Mouse (Mus musculus): ENCODE data around the gene Foxj1. TPM values are rescaled to one million over a fixed set of nuclear protein-coding genes. Genes with fewer than 3 reads are reported as not detected.

The Foxj1 gene
- polyA plus RNA-seq, 1 experiment from 2014 or later = 0.07 TPM

DNA sequence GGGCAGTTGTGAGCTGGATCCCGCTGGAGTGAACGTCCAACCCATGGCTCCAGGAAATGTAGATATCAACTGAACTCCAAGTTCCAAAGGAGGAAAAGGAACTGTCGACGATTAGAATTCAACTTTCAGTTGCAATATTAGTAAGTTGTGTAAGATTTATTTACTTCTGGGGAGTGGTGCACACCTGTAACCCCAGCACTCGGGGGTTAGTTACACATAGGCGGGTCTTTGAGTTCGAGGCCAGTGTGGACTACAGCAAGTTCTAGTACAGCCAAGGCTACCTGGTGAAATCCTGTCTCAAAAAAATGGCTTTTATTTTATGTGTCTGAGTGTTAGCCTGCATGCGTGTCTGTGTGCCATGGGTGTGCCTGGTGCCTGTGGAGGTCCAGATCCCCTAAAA, 18.3 kb upstream of the Foxj1 start:
- Histone ChIP-seq H3K27ac (ENCODE audit: low read depth) (no peak overlapping the region), H3K27me3 (ENCODE audit: insufficient read depth, low read length) (no peaks in the 10 kb centered on the region), H3K4me3 (ENCODE audit: low read depth, low read length) (no peak overlapping the region), H3K4me2 (ENCODE audit: low read depth, low read length) (no peak overlapping the region), H3K36me3 (replicated peaks; ENCODE audit: insufficient read depth, low read length) (0 out of 2 replicates have a peak, but pooled peaks cover 5% of the 10 kb centered on the region), H3K4me1 (ENCODE audit: insufficient read depth) (no peaks in the 10 kb centered on the region), H3K9me3 (ENCODE audit: low read length) (no peaks in the 10 kb centered on the region), H3K9ac (replicated peaks) (no peak overlapping the region)
- peak; percentile 8 for DNase-seq
- ATAC-seq = no peak
- no peak for TF ChIP-seq EP300 (IDR thresholded peaks at IDR 0.05; ENCODE audit: low read depth)
- TF ChIP-seq CTCF (IDR thresholded peaks at IDR 0.05; ENCODE audit: low read depth) = no peak
- 66% methylated on average over 8 of the region's 8 CpGs for WGBS (ENCODE audit: insufficient replicate concordance)

DNA sequence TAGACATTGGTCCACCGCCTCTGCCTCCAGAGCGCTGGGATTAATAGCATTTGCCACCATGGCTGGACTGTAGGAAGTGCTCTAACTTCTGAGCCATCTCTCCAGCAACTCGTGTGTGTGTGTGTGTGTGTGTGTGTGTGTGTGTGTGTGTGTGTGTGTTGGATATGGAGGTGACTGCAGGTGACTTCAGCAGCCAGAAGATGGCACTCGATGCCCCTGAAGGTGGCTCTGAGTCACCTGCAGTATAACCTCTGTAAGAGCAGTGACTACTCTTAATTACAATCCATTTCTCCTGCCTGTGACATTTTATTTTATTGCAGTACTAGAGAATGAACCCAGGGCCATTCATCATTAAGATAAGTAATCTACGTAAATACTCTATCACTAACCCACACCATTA, 16.1 kb upstream of the Foxj1 start:
- no peak overlapping the region for H3K9ac ChIP-seq (replicated peaks)
- no peak overlapping the region for H3K4me3 ChIP-seq (ENCODE audit: low read depth, low read length)
- H3K4me2 ChIP-seq (ENCODE audit: low read depth, low read length) = no peak overlapping the region
- DNase-seq (no peak), ATAC-seq (no peak)
- no peak overlapping the region for H3K27ac ChIP-seq (ENCODE audit: low read depth)
- WGBS (ENCODE audit: insufficient replicate concordance) = 80% methylated on average over 5 of the region's 5 CpGs
- TF ChIP-seq EP300 (IDR thresholded peaks at IDR 0.05; ENCODE audit: low read depth) (no peak), CTCF (IDR thresholded peaks at IDR 0.05; ENCODE audit: low read depth) (no peak)
- H3K27me3 ChIP-seq (ENCODE audit: insufficient read depth, low read length) = no peaks in the 10 kb centered on the region
- no peaks in the 10 kb centered on the region for H3K9me3 ChIP-seq (ENCODE audit: low read length)
- H3K4me1 ChIP-seq (ENCODE audit: insufficient read depth) = no peaks in the 10 kb centered on the region
- H3K36me3 ChIP-seq (replicated peaks; ENCODE audit: insufficient read depth, low read length) = 0 out of 2 replicates have a peak, but pooled peaks cover 5% of the 10 kb centered on the region

DNA sequence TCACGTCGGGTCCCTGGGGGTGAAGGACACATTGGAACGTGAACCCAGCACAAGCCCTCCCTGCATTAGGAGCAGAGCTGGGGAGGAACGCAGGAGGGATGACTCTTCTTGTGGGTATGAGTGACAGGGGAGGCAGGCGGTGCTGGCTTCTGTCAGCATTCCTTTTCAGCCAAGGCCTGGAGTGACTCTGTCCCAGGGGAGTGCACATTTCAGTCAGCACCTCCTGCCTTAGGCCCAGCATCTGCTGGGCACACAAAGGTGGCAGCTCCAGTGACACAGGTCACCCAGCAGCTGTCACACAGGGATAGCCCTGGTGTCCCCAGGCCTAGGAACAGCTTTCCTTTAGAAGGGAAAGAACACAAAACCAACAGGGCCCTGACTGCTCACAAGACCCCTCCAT, 12.8 kb upstream of the Foxj1 start:
- no peaks in the 10 kb centered on the region for H3K36me3 ChIP-seq (replicated peaks; ENCODE audit: insufficient read depth, low read length)
- no peaks in the 10 kb centered on the region for H3K4me1 ChIP-seq (ENCODE audit: insufficient read depth)
- no peaks in the 10 kb centered on the region for H3K27me3 ChIP-seq (ENCODE audit: insufficient read depth, low read length)
- TF ChIP-seq CTCF (IDR thresholded peaks at IDR 0.05; ENCODE audit: low read depth) (no peak), EP300 (IDR thresholded peaks at IDR 0.05; ENCODE audit: low read depth) (no peak)
- H3K9me3 ChIP-seq (ENCODE audit: low read length) = no peaks in the 10 kb centered on the region
- H3K4me2 ChIP-seq (ENCODE audit: low read depth, low read length) = no peak overlapping the region
- DNase-seq = no peak
- H3K4me3 ChIP-seq (ENCODE audit: low read depth, low read length) = no peak overlapping the region
- H3K9ac ChIP-seq (replicated peaks) = no peak overlapping the region
- no peak for ATAC-seq
- WGBS (ENCODE audit: insufficient replicate concordance) = 73% methylated on average over 5 of the region's 5 CpGs
- H3K27ac ChIP-seq (ENCODE audit: low read depth) = no peak overlapping the region

DNA sequence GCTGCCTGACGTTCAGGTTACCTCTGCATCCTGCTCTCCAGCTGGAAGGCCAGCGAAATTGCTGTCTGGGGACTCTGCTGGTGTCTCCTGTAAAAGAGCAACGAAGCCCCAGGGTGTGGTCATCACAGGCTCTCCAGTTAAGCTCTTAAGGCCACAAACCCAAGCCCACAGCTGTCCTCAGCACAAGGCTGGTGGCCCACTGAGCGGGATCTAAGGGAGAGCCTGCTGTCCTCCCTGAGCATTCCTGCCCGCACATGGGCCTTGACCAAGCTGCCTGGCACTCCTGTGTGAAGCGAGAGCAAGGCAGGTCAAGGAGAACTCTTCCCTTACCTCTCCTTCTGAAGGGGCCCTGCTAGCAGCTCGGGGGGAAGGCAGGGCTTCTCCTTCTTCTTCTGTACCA, 11.8 kb upstream of the Foxj1 start:
- no peak overlapping the region for H3K4me2 ChIP-seq (ENCODE audit: low read depth, low read length)
- H3K4me1 ChIP-seq (ENCODE audit: insufficient read depth) = no peaks in the 10 kb centered on the region
- H3K36me3 ChIP-seq (replicated peaks; ENCODE audit: insufficient read depth, low read length) = no peaks in the 10 kb centered on the region
- DNase-seq (no peak), ATAC-seq (no peak)
- no peaks in the 10 kb centered on the region for H3K9me3 ChIP-seq (ENCODE audit: low read length)
- H3K27me3 ChIP-seq (ENCODE audit: insufficient read depth, low read length) = no peaks in the 10 kb centered on the region
- no peak overlapping the region for H3K27ac ChIP-seq (ENCODE audit: low read depth)
- 85% methylated on average over 7 of the region's 7 CpGs for WGBS (ENCODE audit: insufficient replicate concordance)
- no peak overlapping the region for H3K4me3 ChIP-seq (ENCODE audit: low read depth, low read length)
- no peak overlapping the region for H3K9ac ChIP-seq (replicated peaks)
- TF ChIP-seq EP300 (IDR thresholded peaks at IDR 0.05; ENCODE audit: low read depth) = no peak
- TF ChIP-seq CTCF (IDR thresholded peaks at IDR 0.05; ENCODE audit: low read depth) = no peak

DNA sequence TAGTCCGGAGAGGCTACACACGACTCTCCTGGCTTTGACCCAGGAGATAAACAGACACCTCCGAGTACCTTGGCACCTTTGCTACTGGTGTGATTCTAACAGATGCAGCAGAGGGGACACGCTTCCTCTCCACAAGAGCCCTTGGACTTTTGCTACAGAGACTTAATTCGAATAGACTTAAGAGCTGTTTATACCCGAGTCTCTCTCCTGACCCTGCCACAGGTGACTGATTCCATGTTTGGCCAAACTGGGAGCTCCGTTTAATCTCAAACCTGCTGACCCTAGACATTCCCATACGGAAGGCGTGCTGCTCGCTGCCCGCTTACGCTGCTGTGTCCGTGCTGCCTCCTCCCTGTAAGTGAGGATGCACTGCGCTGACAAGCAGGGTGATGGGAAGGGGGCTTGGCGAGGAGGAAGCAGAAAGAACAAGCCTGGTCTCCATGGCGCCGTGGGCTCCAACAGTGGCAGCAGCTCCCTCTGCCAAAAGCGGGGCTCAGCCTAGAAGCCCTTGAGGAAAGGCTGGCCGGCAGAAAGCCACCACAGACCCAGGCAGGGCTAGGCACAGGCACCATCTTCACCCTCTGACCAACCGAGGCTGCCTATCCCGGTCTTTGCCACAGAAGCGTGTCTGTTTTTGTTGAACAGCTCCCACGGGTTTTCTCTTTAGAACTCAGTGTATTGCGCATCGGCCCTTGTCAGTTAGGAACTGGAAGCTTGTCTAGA, 7.0 kb upstream of the Foxj1 start:
- Histone ChIP-seq H3K9me3 (ENCODE audit: low read length) (no peaks in the 10 kb centered on the region), H3K9ac (replicated peaks) (no peak overlapping the region), H3K27ac (ENCODE audit: low read depth) (no peak overlapping the region), H3K4me2 (ENCODE audit: low read depth, low read length) (no peak overlapping the region), H3K27me3 (ENCODE audit: insufficient read depth, low read length) (no peaks in the 10 kb centered on the region), H3K4me3 (ENCODE audit: low read depth, low read length) (no peak overlapping the region), H3K4me1 (ENCODE audit: insufficient read depth) (peaks cover 5% of the 10 kb centered on the region; the same call in 1 of the 2 replicates), H3K36me3 (replicated peaks; ENCODE audit: insufficient read depth, low read length) (no peaks in the 10 kb centered on the region)
- DNase-seq = no peak
- no peak for ATAC-seq
- 77% methylated on average over 25 of the region's 25 CpGs for WGBS (ENCODE audit: insufficient replicate concordance)
- TF ChIP-seq EP300 (IDR thresholded peaks at IDR 0.05; ENCODE audit: low read depth) (no peak), CTCF (IDR thresholded peaks at IDR 0.05; ENCODE audit: low read depth) (no peak)

DNA sequence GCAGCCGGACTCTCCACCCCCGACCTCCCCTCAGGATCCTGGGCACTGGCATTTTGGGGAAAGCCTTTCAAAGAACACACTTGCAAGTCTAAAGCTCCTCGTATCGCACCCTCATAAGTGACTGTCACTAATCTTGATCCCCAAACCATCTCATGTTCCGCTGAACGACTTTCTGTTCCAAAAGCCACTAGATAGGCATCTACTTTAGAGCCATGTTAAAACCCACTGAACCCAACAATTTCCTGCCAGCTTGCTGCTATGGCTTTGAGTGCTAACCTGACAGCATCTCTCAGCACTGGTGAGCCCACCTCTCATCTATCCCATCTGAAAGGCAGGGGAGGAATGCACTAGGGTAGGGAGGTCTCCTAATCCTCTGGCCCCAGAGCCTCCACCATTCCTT, 2.3 kb upstream of the Foxj1 start:
- Histone ChIP-seq H3K27ac (ENCODE audit: low read depth) (no peak overlapping the region), H3K4me2 (ENCODE audit: low read depth, low read length) (no peak overlapping the region), H3K36me3 (replicated peaks; ENCODE audit: insufficient read depth, low read length) (no peaks in the 10 kb centered on the region), H3K27me3 (ENCODE audit: insufficient read depth, low read length) (peaks cover 26% of the 10 kb centered on the region), H3K4me3 (ENCODE audit: low read depth, low read length) (no peak overlapping the region), H3K9me3 (ENCODE audit: low read length) (no peaks in the 10 kb centered on the region), H3K4me1 (ENCODE audit: insufficient read depth) (peaks cover 36% of the 10 kb centered on the region), H3K9ac (replicated peaks) (no peak overlapping the region)
- DNase-seq (no peak), ATAC-seq (no peak)
- TF ChIP-seq EP300 (IDR thresholded peaks at IDR 0.05; ENCODE audit: low read depth) (no peak), CTCF (IDR thresholded peaks at IDR 0.05; ENCODE audit: low read depth) (no peak)
- 54% methylated on average over 6 of the region's 6 CpGs for WGBS (ENCODE audit: insufficient replicate concordance)
